Comparison of ENCODE assay signal across 8 mouse cellular contexts in genomic region chr10:94230172-94230981, GRCm38 (mm10). TPM values are rescaled to one million over a fixed set of nuclear protein-coding genes. Genes with fewer than 3 reads are reported as not detected.
DNase-seq lines count a peak whose midpoint lies in the region; ATAC-seq lines count a peak whose summit lies in the region.

No protein-coding gene starts in this region.

- intact Hi-C loops in left cerebral cortex, postnatal 14 days (cut with DNase I): no loop called here

- peak; percentile 98 for ATAC-seq in frontal cortex, adult (ENCODE audit: low TSS enrichment)
- no peak for ATAC-seq in erythroblast, adult 5-6 weeks (replicated peaks; ENCODE audit: low FRiP score, poor library complexity, severe bottlenecking)

- peak; percentile 30 for DNase-seq in layer of hippocampus, adult 11-12 months (ENCODE audit: low spot score)
- DNase-seq in layer of hippocampus, adult 9-10 months (ENCODE audit: low spot score): no peak
- DNase-seq in left cerebral cortex, postnatal 14 days (ENCODE audit: low spot score in 2 of 2): peak; percentile 59 to 69
- DNase-seq in right cerebral cortex, postnatal 10 days (ENCODE audit: low spot score in 2 of 2): peak; percentile 69 to 87
- no peak for DNase-seq in kidney, postnatal 25 days
- no peak for DNase-seq in spleen, adult 12 weeks (ENCODE audit: low spot score)

RNA-seq across cellular contexts. Expression of gene Ndufa12, which starts 31.9 kb away (rescaled TPM):
- 100 to 1,000 TPM; 208 to 229 TPM for total RNA-seq in left cerebral cortex, postnatal 14 days (2021)
- 15.9 and 21.9 TPM in 2 replicates for total RNA-seq in erythroblast, adult 5-6 weeks (2015; ENCODE audit: low replicate concordance)
- total RNA-seq in erythroblast, adult 5-6 weeks (2017; ENCODE audit: low replicate concordance): 31.1 and 65.5 TPM in 2 replicates

Comparison
In these comparisons a context has a peak if more than half of its experiments do, and no peak if none do; other contexts are left out.
1. DNase-seq: peak in layer of hippocampus, adult 11-12 months (single experiment), left cerebral cortex, postnatal 14 days (2 of 2) and right cerebral cortex, postnatal 10 days (2 of 2); none in layer of hippocampus, adult 9-10 months (single experiment), kidney, postnatal 25 days (0 of 2) and spleen, adult 12 weeks (single experiment).